Mouse (Mus musculus): ENCODE measurements around the gene Nadsyn1. TPM values are rescaled to one million over a fixed set of nuclear protein-coding genes. Genes with fewer than 3 reads are reported as not detected.

Gene Nadsyn1
- polyA plus RNA-seq, 1 experiment from 2014 or later: 5.4 TPM

DNA sequence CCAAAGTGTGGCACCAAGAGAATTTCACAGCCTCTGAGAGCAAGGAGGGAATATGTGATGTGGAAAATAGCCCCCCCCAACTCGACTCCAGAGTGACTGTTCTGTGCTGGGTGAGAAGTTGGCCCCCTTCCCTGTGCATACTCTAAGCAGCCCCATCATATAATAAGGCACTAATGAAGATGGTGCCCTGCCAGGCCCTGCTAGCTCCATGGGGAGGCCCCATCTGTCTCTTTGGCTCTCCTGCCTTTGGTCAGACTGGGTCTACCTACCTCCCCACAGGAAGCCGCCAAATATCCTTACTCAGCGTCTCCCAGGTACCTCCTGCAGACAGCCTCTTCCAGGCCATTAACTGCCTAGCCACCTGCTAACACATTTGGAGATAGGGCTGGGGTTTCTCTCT, 63.7 kb downstream of the Nadsyn1 start:
- Histone ChIP-seq H3K36me3 (no peaks in the 10 kb centered on the region), H3K27me3 (peaks cover 54% of the 10 kb centered on the region), H3K27ac (no peak overlapping the region), H3K9ac (no peak overlapping the region), H3K4me2 (no peak overlapping the region), H3K4me3 (no peak overlapping the region), H3K4me1 (replicated peaks) (peaks cover 13% of the 10 kb centered on the region), H3K9me3 (no peaks in the 10 kb centered on the region)
- 68% methylated on average over 3 of the region's 3 CpGs for WGBS
- no peak for ATAC-seq (ENCODE audit: low FRiP score)

DNA sequence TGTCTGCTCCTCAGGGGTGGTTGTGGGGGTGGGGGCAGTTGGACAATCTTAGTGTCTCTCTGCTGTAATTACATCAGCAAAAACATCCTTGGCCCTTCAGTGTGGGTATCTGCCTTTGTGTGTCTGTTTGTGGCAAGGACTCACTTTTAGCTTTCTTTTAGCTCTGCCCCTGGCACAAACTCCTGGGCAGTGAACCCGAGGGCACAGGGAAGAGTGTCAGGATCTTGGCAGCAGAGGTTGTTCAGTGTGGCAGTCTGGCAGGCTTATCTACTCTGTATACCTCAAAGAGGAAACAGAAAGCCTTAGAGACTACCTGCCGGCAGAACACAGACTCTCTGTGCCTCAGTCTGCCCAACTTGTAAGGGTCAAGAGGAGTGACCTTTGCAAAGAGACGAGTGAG, 65.0 kb downstream of the Nadsyn1 start:
- H3K4me2 ChIP-seq: peak overlapping the region; percentile 72; the same call in 1 of the 2 replicates
- 77% methylated on average over 3 of the region's 3 CpGs for WGBS

DNA sequence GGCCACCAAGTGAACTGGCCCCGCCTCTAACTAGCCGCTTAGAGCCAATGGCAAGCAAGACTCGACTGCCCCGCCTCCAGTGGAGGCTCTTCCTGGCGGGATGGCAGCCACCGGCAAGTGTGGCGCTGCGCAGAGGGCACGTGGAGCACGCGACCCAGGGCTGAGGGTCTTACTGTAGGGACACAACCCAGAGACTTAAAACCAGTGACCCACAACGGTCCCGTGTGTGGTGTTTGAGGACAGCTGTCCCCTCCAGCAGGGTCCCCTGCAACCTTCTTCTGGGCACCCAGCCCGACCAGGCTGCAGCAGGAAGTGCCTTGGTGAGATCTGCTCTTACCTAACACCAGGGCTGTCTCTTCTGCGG, 65.6 kb downstream of the Nadsyn1 start:
- peak; percentile 90 for ATAC-seq (ENCODE audit: low FRiP score)
- no peaks in the 10 kb centered on the region for H3K36me3 ChIP-seq
- peaks cover 46% of the 10 kb centered on the region for H3K27me3 ChIP-seq
- 3% methylated on average over 15 of the region's 15 CpGs for WGBS
- no peak overlapping the region for H3K27ac ChIP-seq
- peak overlapping the region; percentile 39 for H3K4me3 ChIP-seq
- peaks cover 13% of the 10 kb centered on the region for H3K4me1 ChIP-seq (replicated peaks)
- H3K9me3 ChIP-seq: no peaks in the 10 kb centered on the region
- peak overlapping the region; percentile 55; the same call in 1 of the 2 replicates for H3K9ac ChIP-seq
- H3K4me2 ChIP-seq: peak overlapping the region; percentile 72

More for the DNA sequence above, 65.0 kb downstream of the Nadsyn1 start:
- Histone ChIP-seq H3K9ac (no peak overlapping the region), H3K27me3 (peaks cover 52% of the 10 kb centered on the region), H3K27ac (no peak overlapping the region), H3K4me3 (no peak overlapping the region), H3K36me3 (no peaks in the 10 kb centered on the region), H3K4me1 (replicated peaks) (peaks cover 13% of the 10 kb centered on the region), H3K9me3 (no peaks in the 10 kb centered on the region)
- no peak for ATAC-seq (ENCODE audit: low FRiP score)

DNA sequence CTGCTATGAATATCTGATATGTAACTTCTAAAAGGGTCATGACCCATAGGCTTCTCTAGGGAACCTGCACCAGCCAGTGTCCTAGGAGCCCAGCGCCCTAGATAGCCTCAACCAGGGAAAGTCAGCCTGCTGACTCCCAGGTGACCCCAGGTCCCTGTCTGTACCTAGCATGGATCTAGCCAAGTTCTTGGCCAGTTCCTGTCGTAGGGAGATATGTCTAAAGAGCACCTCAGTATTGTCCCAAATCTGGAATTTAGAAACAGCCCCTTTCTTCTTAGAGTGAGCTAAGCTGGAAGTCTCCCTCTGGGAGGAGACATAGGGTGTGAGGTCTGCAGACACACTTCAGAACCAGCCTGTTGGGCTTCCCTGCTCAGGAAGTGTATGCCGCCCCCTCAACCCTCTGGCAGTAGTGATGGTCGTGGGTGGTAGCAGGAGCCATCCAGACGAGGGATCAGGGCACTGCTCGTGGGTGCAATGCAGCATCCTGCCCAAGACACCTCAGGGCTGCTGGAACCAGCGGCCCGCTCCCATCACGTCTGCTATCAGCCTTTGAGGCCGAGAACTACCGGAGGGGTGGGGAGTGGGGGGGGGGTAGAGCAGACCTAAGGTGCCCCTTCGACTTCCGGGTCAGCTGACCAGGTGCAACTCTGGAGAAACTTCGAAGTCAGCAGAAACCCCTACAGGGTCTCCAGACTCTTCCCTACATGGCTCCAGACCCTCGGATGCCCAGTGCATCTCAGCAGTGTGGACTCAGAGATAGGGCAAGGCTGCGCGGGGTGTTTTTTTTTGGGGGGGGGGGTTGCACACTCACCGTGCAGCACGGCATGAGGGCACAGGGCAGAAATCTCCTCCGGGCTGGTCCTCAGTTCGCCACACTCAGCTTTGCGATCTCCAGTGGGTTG, 66.3 kb downstream of the Nadsyn1 start, which contains the start of gene Osbpl5:
TSS of gene Osbpl5 (minus strand) at position 861 of the 902 bp plus-strand sequence.
- H3K4me1 ChIP-seq (replicated peaks): peaks cover 13% of the 10 kb centered on the region
- H3K36me3 ChIP-seq: no peaks in the 10 kb centered on the region
- H3K27me3 ChIP-seq: peaks cover 47% of the 10 kb centered on the region
- peak; percentile 56; the same call in 1 of the 2 replicates for ATAC-seq (ENCODE audit: low FRiP score)
- peak within 1 kb of the TSS; percentile 55; the same call in 1 of the 2 replicates for H3K9ac ChIP-seq
- H3K4me3 ChIP-seq: peak within 1 kb of the TSS; percentile 39
- H3K9me3 ChIP-seq: no peaks in the 10 kb centered on the region
- no peak within 1 kb of the TSS for H3K27ac ChIP-seq
- 33% methylated on average over 22 of the region's 22 CpGs for WGBS
- peak within 1 kb of the TSS; percentile 72 for H3K4me2 ChIP-seq

DNA sequence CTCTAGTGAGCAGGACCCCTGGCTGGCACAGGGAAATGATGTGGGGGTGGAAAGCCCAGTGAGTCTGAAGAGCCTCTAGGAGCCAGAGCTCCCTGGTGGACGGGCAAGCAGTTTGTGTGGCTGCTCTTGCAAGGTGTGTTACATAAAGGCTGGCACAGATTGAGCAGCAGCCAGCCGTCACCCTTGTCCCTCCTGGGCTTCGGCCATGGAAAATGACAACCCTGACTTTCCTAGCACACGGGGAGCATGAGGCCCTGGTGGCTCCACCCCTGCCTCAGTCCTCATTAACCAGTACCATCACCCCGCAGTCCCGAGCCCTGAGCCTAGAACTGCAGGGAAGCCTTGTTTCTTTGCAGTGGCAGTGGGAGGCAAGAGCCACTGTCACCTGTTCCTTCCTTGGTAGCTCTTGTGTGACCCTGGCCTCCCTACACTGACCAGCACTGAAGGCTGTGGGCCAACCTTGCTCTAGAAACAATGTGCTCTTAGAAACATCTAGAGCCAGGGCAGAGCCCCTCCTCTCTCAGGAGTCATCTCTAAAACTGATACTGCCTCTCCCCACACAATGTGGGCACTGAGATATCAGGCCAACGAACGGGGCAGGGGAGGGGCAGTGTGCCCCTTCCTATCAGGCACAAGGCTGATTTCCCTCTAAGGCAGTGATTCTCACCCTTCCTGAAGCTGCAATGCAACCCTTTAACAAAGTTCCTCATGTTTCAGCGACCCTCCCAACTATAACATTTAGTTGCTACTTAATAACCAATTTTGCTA, 67.1 kb downstream of the Nadsyn1 start:
- peaks cover 13% of the 10 kb centered on the region for H3K4me1 ChIP-seq (replicated peaks)

DNA sequence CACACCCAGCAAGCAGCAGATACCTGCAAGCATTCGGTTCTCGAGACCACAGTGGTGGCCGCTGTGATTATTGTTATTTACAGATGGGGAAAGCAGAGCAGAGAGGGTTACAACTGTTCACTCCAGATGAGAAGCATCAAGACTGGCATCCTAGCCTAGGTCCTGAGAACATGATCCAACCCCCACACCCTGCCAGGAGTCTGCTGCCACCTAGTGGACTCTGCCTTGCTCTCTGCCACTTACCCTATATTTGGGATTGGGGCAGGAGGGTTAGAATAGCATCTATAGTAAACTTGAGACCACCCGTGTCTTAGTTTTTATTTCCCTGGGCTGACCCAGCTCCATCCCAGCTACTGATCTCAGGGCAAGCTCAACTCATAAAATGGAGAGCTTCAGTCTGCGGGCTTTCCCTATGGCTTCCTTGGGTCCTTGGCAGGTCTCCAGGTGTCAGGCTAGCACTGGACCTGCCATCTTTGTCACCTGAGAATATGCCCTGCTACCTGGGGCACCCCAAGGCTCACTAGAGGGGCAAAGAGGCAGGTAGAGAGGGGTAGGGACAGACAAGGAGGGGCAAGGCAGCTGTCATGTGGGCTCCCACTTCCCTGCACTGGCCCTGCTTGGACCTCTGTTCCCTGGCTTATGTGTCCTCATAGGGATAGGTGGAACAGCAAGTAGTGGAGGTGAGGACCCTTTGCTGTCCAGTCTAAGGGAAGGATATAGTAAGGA, 68.5 kb downstream of the Nadsyn1 start:
- 59% methylated on average over 5 of the region's 5 CpGs for WGBS

More for the DNA sequence above, 67.1 kb downstream of the Nadsyn1 start:
- 73% methylated on average over 9 of the region's 9 CpGs for WGBS
- H3K36me3 ChIP-seq: no peaks in the 10 kb centered on the region
- no peak overlapping the region for H3K9ac ChIP-seq
- no peaks in the 10 kb centered on the region for H3K9me3 ChIP-seq
- no peak overlapping the region for H3K27ac ChIP-seq
- H3K27me3 ChIP-seq: peaks cover 47% of the 10 kb centered on the region
- no peak for ATAC-seq (ENCODE audit: low FRiP score)
- no peak overlapping the region for H3K4me3 ChIP-seq
- H3K4me2 ChIP-seq: no peak overlapping the region

DNA sequence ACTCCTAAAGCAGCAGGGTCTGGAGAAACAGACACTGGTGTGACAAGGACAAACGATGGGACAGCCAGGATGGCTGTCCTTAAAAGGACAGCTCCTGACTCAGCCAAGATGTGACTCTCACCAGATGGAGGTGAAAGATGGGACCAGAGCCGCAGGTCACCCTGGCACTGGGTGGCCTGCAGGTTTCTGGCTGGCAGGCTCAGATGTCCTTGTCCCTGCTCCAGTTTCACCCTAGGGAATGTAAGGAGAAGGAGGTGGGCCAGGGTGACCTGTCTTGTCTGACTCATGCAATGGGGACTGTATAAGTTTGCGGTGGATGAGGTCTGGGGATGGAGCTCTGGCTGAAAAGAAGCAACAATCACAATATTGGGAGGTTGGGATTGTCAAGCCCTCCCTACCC, 70.0 kb downstream of the Nadsyn1 start:
- H3K9me3 ChIP-seq: no peaks in the 10 kb centered on the region
- no peaks in the 10 kb centered on the region for H3K36me3 ChIP-seq
- no peak for ATAC-seq (ENCODE audit: low FRiP score)
- no peak overlapping the region for H3K4me2 ChIP-seq
- H3K4me3 ChIP-seq: no peak overlapping the region
- no peak overlapping the region for H3K27ac ChIP-seq
- peaks cover 23% of the 10 kb centered on the region for H3K4me1 ChIP-seq (replicated peaks)
- H3K27me3 ChIP-seq: peaks cover 33% of the 10 kb centered on the region
- no peak overlapping the region for H3K9ac ChIP-seq
- WGBS: 90% methylated on average over 3 of the region's 3 CpGs

More for the DNA sequence above, 68.5 kb downstream of the Nadsyn1 start:
- H3K4me2 ChIP-seq: no peak overlapping the region
- no peaks in the 10 kb centered on the region for H3K36me3 ChIP-seq
- H3K9me3 ChIP-seq: no peaks in the 10 kb centered on the region
- no peak overlapping the region for H3K9ac ChIP-seq
- peaks cover 46% of the 10 kb centered on the region for H3K27me3 ChIP-seq
- H3K4me3 ChIP-seq: no peak overlapping the region
- H3K4me1 ChIP-seq (replicated peaks): peaks cover 13% of the 10 kb centered on the region
- ATAC-seq (ENCODE audit: low FRiP score): no peak
- no peak overlapping the region for H3K27ac ChIP-seq

DNA sequence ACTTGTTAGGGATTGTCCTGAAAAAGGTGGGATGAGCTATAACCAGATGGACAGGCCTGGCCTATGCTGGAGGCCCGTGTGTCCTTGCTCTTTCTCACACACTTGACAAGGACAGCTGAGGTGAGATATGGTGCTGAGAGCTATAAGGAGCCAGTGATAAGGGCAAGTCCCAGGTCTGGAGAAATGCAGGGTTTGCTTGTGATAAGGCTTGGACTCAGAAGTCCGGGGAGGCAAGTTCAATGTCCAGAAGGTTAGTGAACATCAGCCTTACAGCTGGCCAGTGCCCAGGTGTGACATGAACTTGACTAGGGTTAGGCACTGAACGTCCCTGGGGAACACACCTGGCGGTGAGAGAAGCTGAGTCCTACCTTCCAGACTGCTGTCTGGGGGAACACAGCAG, 70.6 kb downstream of the Nadsyn1 start:
- Histone ChIP-seq H3K27me3 (peaks cover 28% of the 10 kb centered on the region), H3K36me3 (no peaks in the 10 kb centered on the region), H3K9me3 (no peaks in the 10 kb centered on the region), H3K9ac (no peak overlapping the region), H3K4me3 (no peak overlapping the region), H3K4me2 (no peak overlapping the region), H3K27ac (no peak overlapping the region), H3K4me1 (replicated peaks) (peaks cover 17% of the 10 kb centered on the region)
- ATAC-seq (ENCODE audit: low FRiP score): no peak
- 78% methylated on average over 4 of the region's 4 CpGs for WGBS

DNA sequence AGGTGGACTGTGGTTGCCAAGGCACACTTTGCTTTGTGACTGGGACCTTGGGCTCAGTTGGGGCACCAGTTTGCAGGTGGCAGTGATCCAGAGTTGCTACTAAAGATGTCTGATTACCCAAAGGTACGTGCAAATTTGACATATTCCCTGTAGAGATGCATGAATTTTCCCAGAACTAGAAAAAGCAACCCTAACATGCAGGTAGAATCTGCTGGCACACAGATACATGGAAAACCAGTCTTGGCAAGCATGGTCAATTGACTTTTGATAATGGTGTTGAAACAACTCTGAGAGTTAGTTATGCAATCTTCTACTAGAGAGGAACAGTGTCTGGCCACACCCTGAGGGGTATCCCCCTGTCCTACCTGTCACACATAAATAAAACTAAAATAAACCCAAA, 71.3 kb downstream of the Nadsyn1 start:
- H3K27ac ChIP-seq: no peak overlapping the region
- no peak for ATAC-seq (ENCODE audit: low FRiP score)
- H3K4me2 ChIP-seq: no peak overlapping the region
- no peaks in the 10 kb centered on the region for H3K9me3 ChIP-seq
- WGBS: 86% methylated on average over 1 of the region's 1 CpGs
- no peak overlapping the region for H3K9ac ChIP-seq
- H3K4me1 ChIP-seq (replicated peaks): peaks cover 11% of the 10 kb centered on the region
- H3K36me3 ChIP-seq: no peaks in the 10 kb centered on the region
- no peak overlapping the region for H3K4me3 ChIP-seq
- H3K27me3 ChIP-seq: peaks cover 25% of the 10 kb centered on the region

DNA sequence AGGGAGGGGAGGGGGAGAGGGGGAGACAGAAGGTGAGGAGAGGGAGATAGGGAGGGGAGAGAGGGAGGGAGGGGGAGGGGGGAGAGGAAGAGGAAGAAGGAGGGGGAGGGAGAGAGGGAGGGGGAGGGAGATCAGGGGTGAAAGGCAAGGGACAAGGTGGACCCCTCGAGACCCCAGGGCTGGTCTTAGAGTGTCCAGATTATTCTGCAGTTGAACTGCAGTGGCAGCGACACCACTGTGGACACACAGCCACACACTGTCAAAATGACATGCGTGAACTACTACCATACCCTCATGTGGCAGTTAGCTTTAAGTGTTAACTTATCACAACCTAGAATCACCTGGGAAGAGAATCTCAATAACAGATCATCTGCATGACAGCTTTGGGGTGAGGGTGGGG, 73.6 kb downstream of the Nadsyn1 start:
- Histone ChIP-seq H3K4me2 (no peak overlapping the region), H3K36me3 (no peaks in the 10 kb centered on the region), H3K4me1 (replicated peaks) (peaks cover 10% of the 10 kb centered on the region), H3K9me3 (no peaks in the 10 kb centered on the region), H3K4me3 (no peak overlapping the region), H3K9ac (no peak overlapping the region), H3K27me3 (0 out of 2 replicates have a peak, but pooled peaks cover 3% of the 10 kb centered on the region), H3K27ac (no peak overlapping the region; the same call in 1 of the 2 replicates)
- 68% methylated on average over 3 of the region's 3 CpGs for WGBS
- ATAC-seq (ENCODE audit: low FRiP score): no peak

DNA sequence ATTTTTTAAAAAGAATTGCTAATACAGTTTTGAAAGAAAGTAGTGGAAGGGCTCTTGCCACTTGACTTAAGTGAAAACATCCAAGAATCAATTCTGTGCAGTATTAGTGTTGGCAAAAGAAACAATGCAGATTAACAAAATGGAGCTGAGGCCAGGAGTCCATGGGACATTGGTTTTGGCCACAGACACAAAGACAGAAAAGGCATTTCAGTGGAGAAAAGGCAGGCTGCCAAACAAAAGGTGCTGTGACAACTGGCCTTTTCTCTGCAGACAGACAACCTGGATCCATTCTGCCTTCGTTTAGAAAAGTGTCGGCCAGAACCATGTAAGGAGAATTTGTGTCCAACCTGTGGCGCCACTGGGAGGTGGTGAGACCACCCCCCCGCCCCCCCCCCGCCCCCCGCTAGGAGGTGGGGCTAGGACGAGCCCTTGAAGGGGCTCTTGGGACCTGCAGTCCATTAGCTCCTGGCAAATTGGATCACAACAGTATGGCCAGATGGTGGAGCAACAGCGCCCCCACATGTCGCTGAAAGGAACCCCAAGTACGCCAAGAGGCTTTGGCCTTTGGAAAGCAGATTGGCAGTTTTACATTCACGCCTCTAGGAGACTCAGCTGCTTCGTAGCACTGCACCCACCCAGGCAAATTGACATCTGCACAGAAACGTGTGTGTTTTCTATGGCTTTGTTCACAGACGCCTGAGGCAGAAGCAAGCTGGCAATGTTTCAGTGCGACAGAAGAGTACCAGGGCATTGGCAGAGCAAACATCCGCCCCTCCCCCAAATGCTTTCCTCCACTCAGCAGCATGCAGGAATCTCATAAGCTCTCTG, 74.4 kb downstream of the Nadsyn1 start:
- peak overlapping the region; percentile 68 for H3K27ac ChIP-seq
- H3K4me1 ChIP-seq (replicated peaks): peaks cover 10% of the 10 kb centered on the region
- no peaks in the 10 kb centered on the region for H3K36me3 ChIP-seq
- WGBS: 3% methylated on average over 16 of the region's 16 CpGs
- H3K4me3 ChIP-seq: peak overlapping the region; percentile 10; the same call in 1 of the 2 replicates
- peak overlapping the region; percentile 48 for H3K4me2 ChIP-seq
- H3K9me3 ChIP-seq: no peaks in the 10 kb centered on the region
- ATAC-seq (ENCODE audit: low FRiP score): peak; percentile 88
- H3K9ac ChIP-seq: peak overlapping the region; percentile 36; the same call in 1 of the 2 replicates
- H3K27me3 ChIP-seq: 0 out of 2 replicates have a peak, but pooled peaks cover 3% of the 10 kb centered on the region
